Comparison of ENCODE assay signal across 8 mouse cellular contexts in the genomic region with DNA sequence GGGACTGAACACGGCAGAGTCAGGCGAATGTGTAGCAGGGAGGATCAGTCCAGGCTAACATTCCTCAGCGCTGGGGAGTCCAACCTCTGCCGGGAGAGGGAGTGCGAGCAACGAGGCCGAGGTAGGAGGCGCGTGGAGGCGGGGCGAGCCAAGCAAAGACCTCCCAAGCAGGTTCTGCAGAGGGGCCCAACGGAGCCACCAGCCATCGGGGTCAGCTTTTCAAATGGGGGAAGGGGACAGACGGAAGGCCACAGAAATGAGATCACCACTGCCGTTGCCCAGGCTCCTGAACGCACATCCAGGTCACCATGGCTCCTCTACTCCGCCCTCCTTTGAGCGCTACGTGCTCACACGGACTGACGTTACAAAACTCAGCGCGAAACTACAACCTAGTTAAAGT. TPM values are rescaled to one million over a fixed set of nuclear protein-coding genes. Genes with fewer than 3 reads are reported as not detected.
DNase-seq lines count a peak whose midpoint lies in the region; ATAC-seq and TF ChIP-seq lines count a peak whose summit lies in the region.

No protein-coding gene starts in this region.

- DNase-seq in adrenal gland, adult 8-10 months, result peak; percentile 74
- peak; percentile 90 for DNase-seq in embryo, embryonic 10.5 days (ENCODE audit: low spot score)
- DNase-seq in gastrocnemius, postnatal 25 days, result peak; percentile 80
- DNase-seq in hindbrain, postnatal 0 days (ENCODE audit: low spot score), result peak; percentile 84
- DNase-seq in left cerebral cortex, postnatal 10 days (ENCODE audit: extremely low spot score in 1 of 2, low spot score in 2 of 2), result peak; percentile 51 to 88
- peak; percentile 86 for DNase-seq in right cerebral cortex, postnatal 25 days
- DNase-seq in B cell, adult 2 months, result no peak

- peak overlapping the region; percentile 65 for H3K9ac ChIP-seq in hindbrain, postnatal 0 days (replicated peaks; ENCODE audit: low read length)

- peak; percentile 71 for TF ChIP-seq CTCF in hindbrain, postnatal 0 days (IDR thresholded peaks at IDR 0.05; ENCODE audit: low read depth)

- H3K27me3 ChIP-seq in hindbrain, postnatal 0 days (ENCODE audit: insufficient read depth, low read length), result no peaks in the 10 kb centered on the region

- H3K4me1 ChIP-seq in hindbrain, postnatal 0 days (ENCODE audit: insufficient read depth, low read length), result 0 out of 2 replicates have a peak, but pooled peaks cover 8% of the 10 kb centered on the region

- intact Hi-C loops in left cerebral cortex, postnatal 10 days (cut with DNase I), result loop anchor here (10.0 kb wide), 1 partner anchor 1594 kb away; no protein-coding TSS in a partner anchor

- peak; percentile 80 for ATAC-seq in hindbrain, postnatal 0 days
- ATAC-seq in megakaryocyte, adult 5-6 weeks (ENCODE audit: poor library complexity, severe bottlenecking), result peak; percentile 36; the same call in 1 of the 2 replicates

- H3K36me3 ChIP-seq in hindbrain, postnatal 0 days (ENCODE audit: insufficient read depth, low read length), result peaks cover 13% of the 10 kb centered on the region

- no peaks in the 10 kb centered on the region for H3K9me3 ChIP-seq in hindbrain, postnatal 0 days (ENCODE audit: low read length)

- 0% methylated on average over 23 of the region's 23 CpGs for WGBS in hindbrain, postnatal 0 days

- peak overlapping the region; percentile 83 for H3K27ac ChIP-seq in hindbrain, postnatal 0 days

- H3K4me3 ChIP-seq in hindbrain, postnatal 0 days (ENCODE audit: low read length), result peak overlapping the region; percentile 76

- H3K4me2 ChIP-seq in hindbrain, postnatal 0 days (ENCODE audit: low read depth, low read length), result peak overlapping the region; percentile 100

RNA-seq across cellular contexts. Expression of a gene that starts 1.7 kb away (rescaled TPM):
- total RNA-seq in adrenal gland, adult 8-10 months (2022), result 10 to 100 TPM; 14.5 to 41.9 (median 15.6) TPM
- total RNA-seq in gastrocnemius, postnatal 25 days (2021), result 10 to 100 TPM; 25.1 to 25.2 TPM
- 20.7 and 38.0 TPM in 2 replicates for total RNA-seq in hindbrain, postnatal 0 days (2014; rRNA removed)
- 9.8 and 10.3 TPM in 2 replicates for polyA plus RNA-seq in hindbrain, postnatal 0 days (2015; fragmentation: Nextera tagmentation; extraction: Ambion mirVana)
- 1 to 10 TPM; 6.7 to 6.8 TPM for total RNA-seq in left cerebral cortex, postnatal 10 days (2021)
- not detected in 2 replicates for total RNA-seq in megakaryocyte, adult 5-6 weeks (2015)
- total RNA-seq in megakaryocyte, adult 5-6 weeks (2017), result not detected in 2 replicates

Comparison
In these comparisons a context has a peak if more than half of its experiments do, and no peak if none do; other contexts are left out.
1. DNase-seq: peak in adrenal gland, adult 8-10 months (single experiment), embryo, embryonic 10.5 days (single experiment), gastrocnemius, postnatal 25 days (single experiment), hindbrain, postnatal 0 days (single experiment), left cerebral cortex, postnatal 10 days (2 of 2) and right cerebral cortex, postnatal 25 days (single experiment); none in B cell, adult 2 months (0 of 2).
2. RNA of a gene that starts 1.7 kb away (total RNA-seq): 20.7 to 38.0 TPM in hindbrain, postnatal 0 days, 25.1 to 25.2 TPM in gastrocnemius, postnatal 25 days, 14.5 to 41.9 TPM in adrenal gland, adult 8-10 months and 6.7 to 6.8 TPM in left cerebral cortex, postnatal 10 days; not detected in megakaryocyte, adult 5-6 weeks; every median in the first group is over 4 times any median in the second.